Mouse (Mus musculus) liver, adult 2 months (tissue): ENCODE measurements at regions not wholly inside any gene's neighbourhood (a gene's known extent, or its start where the extent isn't known, plus 50 kb on each side); places are given as distances from the start of the nearest gene placed in this dataset.

ENCODE experiments used
- CTCF ChIP-seq: fragments of 200-500 bp; IDR thresholded peaks from 2 replicates; pipeline ENCODE4 v1.5.1; 2011; ENCODE audit warnings: low read depth, low read length, control low read depth
- POLR2A ChIP-seq: fragments of 200-500 bp; IDR thresholded peaks from 2 replicates; pipeline ENCODE4 v1.6.1; 2011; ENCODE audit warnings: low read length, control low read depth; ENCODE audit not compliant: insufficient read depth; ENCODE audit errors: extremely low read depth

DNA sequence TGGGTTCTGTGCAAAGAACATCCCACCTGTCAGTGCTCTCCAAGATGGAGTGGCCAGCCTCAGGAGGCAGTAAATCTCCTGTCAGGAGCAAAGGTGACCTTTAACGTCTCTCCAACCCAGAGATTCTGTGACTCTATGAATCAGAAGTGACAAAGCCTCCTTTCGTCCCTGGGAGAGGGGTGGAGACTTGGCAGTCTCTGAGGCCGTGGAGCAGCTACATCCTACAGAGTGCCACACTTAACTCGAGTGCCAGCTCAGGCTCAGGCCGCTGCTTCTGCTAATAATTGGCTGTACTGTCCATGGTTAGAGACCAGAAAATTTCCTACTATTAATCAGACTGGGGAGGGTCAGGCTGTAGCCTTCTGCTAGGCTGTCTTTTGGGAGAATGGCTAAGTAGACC lies 290.0 kb upstream of the Gjb5 start:
- no peak for TF ChIP-seq POLR2A
- TF ChIP-seq CTCF, result no peak
